Mouse (Mus musculus): ENCODE measurements around the gene Clps. TPM values are rescaled to one million over a fixed set of nuclear protein-coding genes. Genes with fewer than 3 reads are reported as not detected.

Clps gene
- total and polyA plus RNA-seq, 3 experiments = not detected

GRCm38 (mm10) chr17:28519827-28520226 lies 40.7 kb downstream of the Clps start:
- peaks cover 36% of the 10 kb centered on the region for H3K4me1 ChIP-seq (ENCODE audit: insufficient read depth, low read depth, low read length)
- ATAC-seq (ENCODE audit: extremely low read depth, insufficient number of reproducible peaks, low FRiP score, poor library complexity, severe bottlenecking) (no peak), DNase-seq (ENCODE audit: low spot score) (no peak)
- H3K36me3 ChIP-seq (replicated peaks) = peaks cover 7% of the 10 kb centered on the region
- H3K9me3 ChIP-seq (replicated peaks) = 0 out of 2 replicates have a peak, but pooled peaks cover 2% of the 10 kb centered on the region
- peaks cover 70% of the 10 kb centered on the region for H3K27me3 ChIP-seq (ENCODE audit: insufficient read depth, low read length)
- TF ChIP-seq GATA1 (IDR thresholded peaks at IDR 0.05; ENCODE audit: borderline replicate concordance, low read length) (no peak), GATA2 (IDR thresholded peaks at IDR 0.05; ENCODE audit: borderline replicate concordance, low read depth, low read length) (no peak), CTCF (IDR thresholded peaks at IDR 0.05; ENCODE audit: low read depth, low read length) (no peak)
- no peak overlapping the region for H3K4me3 ChIP-seq (ENCODE audit: low read depth, low read length)

- peaks cover 25% of the 10 kb centered on the region for H3K4me1 ChIP-seq (ENCODE audit: insufficient read depth, low read depth, low read length)
- 0 out of 2 replicates have a peak, but pooled peaks cover 2% of the 10 kb centered on the region for H3K9me3 ChIP-seq (replicated peaks)
- ATAC-seq (ENCODE audit: extremely low read depth, insufficient number of reproducible peaks, low FRiP score, poor library complexity, severe bottlenecking) (no peak), DNase-seq (ENCODE audit: low spot score) (no peak)
- no peak overlapping the region for H3K4me3 ChIP-seq (ENCODE audit: low read depth, low read length)
- peaks cover 73% of the 10 kb centered on the region for H3K27me3 ChIP-seq (ENCODE audit: insufficient read depth, low read length)
- no peak for TF ChIP-seq TAL1 (conservative IDR thresholded peaks at IDR 0.05; ENCODE audit: low read depth, low read length)
- no peak for TF ChIP-seq POLR2AphosphoS5 (IDR thresholded peaks at IDR 0.05; ENCODE audit: insufficient replicate concordance, low read depth, low read length)
- TF ChIP-seq GATA1 (IDR thresholded peaks at IDR 0.05; ENCODE audit: borderline replicate concordance, low read length) = no peak
- TF ChIP-seq CTCF (IDR thresholded peaks at IDR 0.05; ENCODE audit: low read depth, low read length) = no peak
- no peak for TF ChIP-seq GATA2 (IDR thresholded peaks at IDR 0.05; ENCODE audit: borderline replicate concordance, low read depth, low read length)
- no peaks in the 10 kb centered on the region for H3K36me3 ChIP-seq (replicated peaks)
Measured at GRCm38 (mm10) chr17:28518615-28519071, 41.9 kb downstream of the Clps start.

GRCm38 (mm10) chr17:28517956-28518614 lies 42.5 kb downstream of the Clps start:
- Histone ChIP-seq H3K36me3 (replicated peaks) (no peaks in the 10 kb centered on the region), H3K27me3 (ENCODE audit: insufficient read depth, low read length) (peaks cover 68% of the 10 kb centered on the region), H3K4me1 (ENCODE audit: insufficient read depth, low read depth, low read length) (peaks cover 20% of the 10 kb centered on the region), H3K4me3 (ENCODE audit: low read depth, low read length) (peak overlapping the region; percentile 38; the same call in 1 of the 2 replicates), H3K9me3 (replicated peaks) (0 out of 2 replicates have a peak, but pooled peaks cover 2% of the 10 kb centered on the region)
- TF ChIP-seq TAL1 (conservative IDR thresholded peaks at IDR 0.05; ENCODE audit: low read depth, low read length) (no peak), POLR2AphosphoS5 (IDR thresholded peaks at IDR 0.05; ENCODE audit: insufficient replicate concordance, low read depth, low read length) (no peak), CTCF (IDR thresholded peaks at IDR 0.05; ENCODE audit: low read depth, low read length) (no peak), GATA2 (IDR thresholded peaks at IDR 0.05; ENCODE audit: borderline replicate concordance, low read depth, low read length) (no peak), GATA1 (IDR thresholded peaks at IDR 0.05; ENCODE audit: borderline replicate concordance, low read length) (no peak)
- ATAC-seq (ENCODE audit: extremely low read depth, insufficient number of reproducible peaks, low FRiP score, poor library complexity, severe bottlenecking) (no peak), DNase-seq (ENCODE audit: low spot score) (peak; percentile 43)

- peaks cover 66% of the 10 kb centered on the region for H3K27me3 ChIP-seq (ENCODE audit: insufficient read depth, low read length)
- ATAC-seq (ENCODE audit: extremely low read depth, insufficient number of reproducible peaks, low FRiP score, poor library complexity, severe bottlenecking) = no peak
- H3K4me3 ChIP-seq (ENCODE audit: low read depth, low read length) = peak within 1 kb of the TSS; percentile 38; the same call in 1 of the 2 replicates
- peaks cover 14% of the 10 kb centered on the region for H3K4me1 ChIP-seq (ENCODE audit: insufficient read depth, low read depth, low read length)
- TF ChIP-seq TAL1 (conservative IDR thresholded peaks at IDR 0.05; ENCODE audit: low read depth, low read length) (no peak), POLR2AphosphoS5 (IDR thresholded peaks at IDR 0.05; ENCODE audit: insufficient replicate concordance, low read depth, low read length) (no peak), CTCF (IDR thresholded peaks at IDR 0.05; ENCODE audit: low read depth, low read length) (no peak)
- H3K36me3 ChIP-seq (replicated peaks) = no peaks in the 10 kb centered on the region
- DNase-seq (ENCODE audit: low spot score) = no peak
- H3K9me3 ChIP-seq (replicated peaks) = 0 out of 2 replicates have a peak, but pooled peaks cover 2% of the 10 kb centered on the region
Measured at GRCm38 (mm10) chr17:28517441-28517955, 43.1 kb downstream of the Clps start, which contains the start of gene Fkbp5. Gene Fkbp5 (minus strand): TSS chr17:28517527.

- TF ChIP-seq CTCF (IDR thresholded peaks at IDR 0.05; ENCODE audit: low read depth, low read length) = no peak
- no peak for TF ChIP-seq GATA2 (IDR thresholded peaks at IDR 0.05; ENCODE audit: borderline replicate concordance, low read depth, low read length)
- no peak for TF ChIP-seq POLR2AphosphoS5 (IDR thresholded peaks at IDR 0.05; ENCODE audit: insufficient replicate concordance, low read depth, low read length)
- no peak for TF ChIP-seq GATA1 (IDR thresholded peaks at IDR 0.05; ENCODE audit: borderline replicate concordance, low read length)
- TF ChIP-seq TAL1 (conservative IDR thresholded peaks at IDR 0.05; ENCODE audit: low read depth, low read length) = no peak
- no peak for ATAC-seq (ENCODE audit: extremely low read depth, insufficient number of reproducible peaks, low FRiP score, poor library complexity, severe bottlenecking)
- H3K36me3 ChIP-seq (replicated peaks) = no peaks in the 10 kb centered on the region
- H3K27me3 ChIP-seq (ENCODE audit: insufficient read depth, low read length) = peaks cover 67% of the 10 kb centered on the region
- no peak overlapping the region for H3K4me3 ChIP-seq (ENCODE audit: low read depth, low read length)
- peaks cover 8% of the 10 kb centered on the region for H3K4me1 ChIP-seq (ENCODE audit: insufficient read depth, low read depth, low read length)
- 0 out of 2 replicates have a peak, but pooled peaks cover 2% of the 10 kb centered on the region for H3K9me3 ChIP-seq (replicated peaks)
- no peak for DNase-seq (ENCODE audit: low spot score)
Measured at GRCm38 (mm10) chr17:28516881-28517280, 43.7 kb downstream of the Clps start.

GRCm38 (mm10) chr17:28515431-28516341 lies 44.9 kb downstream of the Clps start:
- Histone ChIP-seq H3K4me1 (ENCODE audit: insufficient read depth, low read depth, low read length) (peaks cover 12% of the 10 kb centered on the region), H3K4me3 (ENCODE audit: low read depth, low read length) (no peak overlapping the region)

More at GRCm38 (mm10) chr17:28515431-28516341, 44.9 kb downstream of the Clps start:
- DNase-seq (ENCODE audit: low spot score) = no peak
- Histone ChIP-seq H3K9me3 (replicated peaks) (0 out of 2 replicates have a peak, but pooled peaks cover 2% of the 10 kb centered on the region), H3K36me3 (replicated peaks) (no peaks in the 10 kb centered on the region), H3K27me3 (ENCODE audit: insufficient read depth, low read length) (peaks cover 67% of the 10 kb centered on the region)
- ATAC-seq (ENCODE audit: extremely low read depth, insufficient number of reproducible peaks, low FRiP score, poor library complexity, severe bottlenecking) = no peak
- TF ChIP-seq GATA1 (IDR thresholded peaks at IDR 0.05; ENCODE audit: borderline replicate concordance, low read length) = no peak
- no peak for TF ChIP-seq TAL1 (conservative IDR thresholded peaks at IDR 0.05; ENCODE audit: low read depth, low read length)
- TF ChIP-seq POLR2AphosphoS5 (IDR thresholded peaks at IDR 0.05; ENCODE audit: insufficient replicate concordance, low read depth, low read length) = no peak
- no peak for TF ChIP-seq CTCF (IDR thresholded peaks at IDR 0.05; ENCODE audit: low read depth, low read length)
- TF ChIP-seq GATA2 (IDR thresholded peaks at IDR 0.05; ENCODE audit: borderline replicate concordance, low read depth, low read length) = no peak
